Mouse (Mus musculus) kidney, adult 11 months (tissue): ENCODE measurements at regions not wholly inside any gene's neighbourhood (a gene's known extent, or its start where the extent isn't known, plus 50 kb on each side); places are given as distances from the start of the nearest gene placed in this dataset.

Experiments used
- DNase-seq: peaks from one replicate; pipeline ENCODE4 v3.0.0; 2022

DNA sequence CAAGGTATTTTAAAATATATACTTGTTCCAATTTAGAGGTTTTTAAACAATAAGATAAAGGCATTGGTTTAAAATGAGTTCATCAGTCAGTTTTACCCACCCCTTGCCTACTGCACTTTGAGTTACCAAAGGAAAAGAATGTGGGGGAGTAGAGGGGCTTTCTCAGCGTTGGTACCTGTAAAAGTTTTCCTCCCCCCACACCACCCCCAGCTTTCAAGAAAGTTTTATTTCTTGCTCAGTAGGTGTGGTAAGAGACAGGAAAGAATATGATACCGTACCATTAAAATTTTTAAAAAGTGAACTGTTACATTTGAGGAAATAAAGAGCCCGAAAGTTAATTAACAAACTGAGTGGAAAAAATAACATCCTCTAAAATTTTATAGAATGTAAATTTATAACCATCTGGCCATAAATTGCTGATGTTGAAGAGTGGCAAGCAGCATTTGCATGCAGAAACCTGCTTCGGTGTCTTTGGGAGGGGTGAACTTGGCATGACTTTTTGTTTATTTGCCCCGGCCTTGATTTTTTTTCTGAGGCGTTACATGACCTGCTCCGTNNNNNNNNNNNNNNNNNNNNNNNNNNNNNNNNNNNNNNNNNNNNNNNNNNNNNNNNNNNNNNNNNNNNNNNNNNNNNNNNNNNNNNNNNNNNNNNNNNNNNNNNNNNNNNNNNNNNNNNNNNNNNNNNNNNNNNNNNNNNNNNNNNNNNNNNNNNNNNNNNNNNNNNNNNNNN, 346.1 kb downstream of the Tfec start:
- DNase-seq: no peak

DNA sequence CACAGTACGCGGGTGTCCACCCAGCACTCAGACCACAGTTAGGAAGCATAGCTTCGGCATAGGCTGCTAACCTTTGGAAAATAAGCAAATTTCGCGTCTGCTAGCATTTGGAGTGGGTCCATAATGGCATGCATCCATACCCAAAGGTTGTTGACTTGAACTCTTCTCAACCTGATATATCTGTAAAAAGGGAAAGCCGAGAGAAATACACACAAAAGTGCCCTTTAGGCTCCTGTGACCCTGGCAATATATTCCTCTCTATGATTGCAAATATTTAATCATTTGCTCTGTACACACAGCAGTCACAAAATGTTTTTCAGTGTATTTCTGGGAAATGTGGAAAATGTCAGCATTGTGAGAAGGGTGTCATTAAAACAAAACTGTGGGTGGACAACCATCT, 347.1 kb downstream of the Tfec start:
- no peak for DNase-seq

DNA sequence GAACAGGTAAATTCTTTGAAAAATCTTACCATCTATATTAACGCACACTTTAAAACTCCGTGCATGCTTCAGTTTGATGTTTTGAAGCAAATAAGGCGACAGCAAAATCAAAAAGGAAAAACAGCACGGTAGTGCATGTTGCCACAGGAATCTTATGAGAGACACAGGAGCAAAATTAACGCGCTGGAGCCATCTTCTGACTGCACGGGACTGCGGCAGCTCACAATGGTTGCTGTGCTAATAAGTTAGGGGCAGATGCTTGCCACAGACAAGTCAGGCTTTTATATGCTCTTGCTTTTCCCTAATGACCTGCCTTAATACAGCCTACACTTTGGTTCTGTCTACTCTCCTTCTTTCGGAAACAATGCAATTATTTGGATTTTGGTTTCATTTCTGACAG, 347.8 kb downstream of the Tfec start:
- DNase-seq: peak; percentile 24

DNA sequence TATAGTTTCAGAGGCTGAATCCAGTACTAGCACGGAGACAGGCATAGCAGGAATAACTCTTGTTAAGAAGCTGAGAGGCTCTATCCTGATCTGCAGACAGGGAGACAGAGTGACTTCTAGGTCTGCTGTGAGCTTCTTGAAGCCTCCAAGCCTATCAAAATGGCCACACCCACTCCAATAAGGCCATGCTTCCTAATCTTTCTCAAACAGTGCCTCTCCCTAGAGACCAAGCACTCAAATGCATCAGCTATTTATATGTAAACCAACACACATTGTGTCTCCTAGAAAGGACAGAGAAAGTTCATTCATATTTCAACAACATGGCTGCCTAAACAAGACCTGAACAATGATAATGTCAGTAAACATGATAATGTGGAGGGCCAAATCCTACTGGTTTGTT, 384.2 kb downstream of the Tfec start:
- DNase-seq: no peak

DNA sequence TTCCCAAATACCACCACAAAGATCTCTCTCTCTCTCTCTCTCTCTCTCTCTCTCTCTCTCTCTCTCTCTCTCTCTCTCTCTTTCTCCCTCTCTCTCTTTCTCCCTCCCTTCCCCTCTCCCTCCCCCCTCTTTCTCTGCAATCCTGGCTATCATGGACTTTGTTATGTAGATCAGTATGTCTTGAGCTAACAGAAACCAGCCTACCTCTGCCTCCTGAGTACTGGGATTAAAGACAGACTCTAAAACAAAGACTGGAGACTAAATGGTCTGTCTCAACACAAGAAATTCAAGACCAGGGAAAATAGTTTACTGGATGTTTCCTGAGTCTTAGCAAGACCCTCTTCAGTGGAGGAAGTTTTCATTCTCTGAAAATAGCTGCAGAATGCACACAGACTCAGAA, 384.7 kb downstream of the Tfec start:
- DNase-seq: no peak

DNA sequence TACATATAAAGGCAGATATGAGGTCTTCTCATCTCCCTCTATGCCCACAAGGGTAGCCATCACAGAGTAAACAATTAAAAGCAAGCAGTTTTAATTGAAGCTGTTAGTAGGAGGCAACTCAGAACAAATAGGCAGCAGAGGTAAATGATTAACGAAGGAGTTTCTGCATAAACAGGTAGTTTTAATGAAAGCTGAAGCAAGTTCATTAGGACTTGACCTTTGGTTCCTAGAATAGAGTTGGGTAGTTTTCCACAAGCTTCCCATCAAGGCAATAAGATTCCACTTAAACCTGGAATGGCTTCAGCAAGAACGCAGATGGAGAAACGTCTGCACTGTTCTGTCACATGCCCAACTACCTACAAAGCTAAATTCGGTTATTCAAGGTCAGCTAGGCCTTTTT, 394.4 kb downstream of the Tfec start:
- DNase-seq: peak; percentile 66

DNA sequence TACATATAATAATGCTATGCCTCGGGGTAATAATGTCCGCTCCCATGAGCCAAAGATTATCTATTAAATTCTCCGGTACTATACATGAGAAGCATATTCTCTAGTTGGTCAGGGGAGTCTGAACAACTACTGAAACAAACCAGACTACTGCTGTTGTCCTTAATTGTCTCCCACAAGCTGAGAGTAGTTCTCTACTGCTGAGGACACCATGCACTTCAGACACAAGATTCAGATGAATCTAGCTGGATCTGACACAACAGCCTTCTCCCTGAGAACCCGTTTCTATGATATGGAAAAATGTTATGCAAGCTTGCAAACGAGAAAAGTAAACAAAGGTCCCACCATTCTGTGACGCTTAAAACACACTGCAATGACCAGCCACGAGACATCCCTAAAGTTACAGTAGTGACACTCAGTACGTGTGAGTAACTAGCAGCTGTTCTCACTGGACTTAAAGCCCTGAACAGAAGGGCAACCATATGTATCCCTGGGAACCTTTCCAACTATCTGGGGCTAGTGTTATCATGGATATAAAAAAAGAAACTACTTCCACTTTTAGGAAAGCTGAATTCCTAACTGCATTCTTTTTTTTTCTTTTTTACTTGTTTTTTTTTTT, 411.1 kb downstream of the Tfec start:
- DNase-seq: no peak

DNA sequence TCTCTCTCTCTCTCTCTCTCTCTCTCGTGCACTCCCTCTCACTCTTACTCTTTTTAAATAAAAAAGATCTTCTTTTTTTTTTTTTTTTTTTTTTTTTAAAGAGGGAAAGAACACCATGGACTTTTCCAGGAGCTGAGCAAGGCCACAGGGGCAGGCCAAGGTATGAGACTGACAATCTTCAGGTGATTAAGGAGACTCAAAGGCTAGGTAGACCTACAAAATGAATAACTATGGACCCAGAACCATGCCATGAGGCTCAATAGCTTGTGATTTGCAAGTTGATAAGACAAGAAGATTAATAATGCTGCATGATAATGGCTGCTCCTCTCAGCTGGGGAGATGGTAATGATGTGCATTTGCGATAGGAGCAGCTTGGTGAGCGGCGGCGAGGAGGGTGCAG, 414.9 kb downstream of the Tfec start:
- DNase-seq: no peak

DNA sequence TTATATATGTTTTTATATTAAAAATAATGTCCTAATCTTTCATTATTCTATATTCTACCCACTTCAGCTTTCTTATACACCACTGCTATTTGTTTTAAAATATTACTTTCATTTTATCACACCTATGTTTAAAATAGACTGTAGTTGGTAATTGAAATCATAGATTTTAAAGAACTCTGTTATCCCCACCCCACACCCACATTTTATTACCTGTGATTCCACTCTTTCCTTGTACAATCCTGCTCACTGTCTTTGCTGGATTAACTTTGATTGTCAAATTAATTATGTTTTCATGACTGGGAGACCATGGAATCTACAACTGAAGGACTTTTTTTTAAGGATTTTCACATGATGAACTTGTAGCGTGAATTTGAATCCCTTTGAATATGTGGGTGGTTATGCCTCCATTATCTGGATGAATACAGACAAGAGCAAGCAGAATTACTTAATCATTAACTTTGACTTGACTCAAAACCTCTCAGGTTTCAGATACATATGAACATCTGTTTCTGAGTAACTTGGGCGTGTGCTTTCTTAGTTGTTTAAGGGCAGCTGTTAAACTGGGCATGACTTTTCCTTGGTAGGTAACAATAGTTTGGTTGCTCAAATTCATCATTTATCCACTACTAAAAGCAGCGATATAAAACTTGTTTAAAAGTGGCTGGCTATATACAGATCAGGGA, 429.4 kb downstream of the Tfec start:
- DNase-seq: no peak

DNA sequence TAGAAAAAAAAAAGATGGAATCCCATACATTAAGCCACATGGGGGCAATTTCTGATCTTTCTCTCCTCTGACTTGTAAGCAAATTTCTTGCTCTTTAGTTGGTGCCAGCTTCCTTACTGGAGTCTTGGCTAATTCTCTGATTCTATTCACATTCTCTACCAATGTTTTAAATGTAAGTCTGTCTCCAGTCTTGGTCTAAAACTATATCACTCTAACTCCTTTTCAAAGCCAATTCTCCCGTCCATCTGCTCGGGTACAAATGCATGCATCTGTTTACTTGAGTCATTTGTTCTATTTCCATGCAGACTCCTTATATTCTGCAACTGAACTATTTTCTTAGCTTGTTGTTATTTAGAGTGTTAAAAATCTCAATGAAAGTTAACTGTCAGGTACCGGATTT, 440.0 kb downstream of the Tfec start:
- no peak for DNase-seq
